Mouse (Mus musculus): Measurements from ENCODE around the gene Apobec1.
"Not testable (repeated sequence)": the region's sequence is repeated elsewhere in the genome, so short reads cannot be mapped to it uniquely, and the experiment has no call there.

The Apobec1 gene

DNA sequence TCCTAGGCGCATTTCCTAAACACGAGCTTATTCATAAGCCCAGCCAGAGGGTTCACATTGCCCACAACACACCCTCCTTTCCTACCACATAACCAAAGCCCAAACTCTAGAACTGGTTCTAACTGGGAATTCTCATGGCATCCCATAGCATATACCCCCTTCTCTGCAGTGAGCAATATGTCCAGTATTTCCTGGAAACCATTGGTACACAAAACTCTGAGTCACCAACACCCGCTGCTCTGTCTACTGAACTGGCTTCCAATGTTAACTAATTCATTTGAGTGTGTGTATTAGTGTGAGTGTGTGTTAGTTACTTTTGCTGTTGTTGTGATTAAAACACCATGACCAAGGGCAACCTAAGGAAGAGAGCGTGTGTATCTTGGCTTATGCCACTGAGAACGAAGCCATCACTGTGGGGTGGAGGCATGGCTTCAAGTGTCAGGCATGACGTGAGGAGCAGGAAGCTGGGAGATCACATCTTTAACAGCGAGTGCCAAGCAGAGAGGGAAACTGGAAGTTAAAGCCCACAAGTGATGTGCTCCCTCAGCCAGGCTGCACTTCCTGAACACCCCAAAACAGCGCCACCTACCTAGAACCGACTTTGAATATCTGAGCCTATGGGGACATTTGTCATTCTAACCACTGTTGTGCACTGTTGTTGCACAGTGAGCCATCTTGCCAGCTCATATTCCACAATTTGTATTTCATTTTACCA, 37.0 kb downstream of the Apobec1 start:
- intact Hi-C loops (cut with DNase I), result no loop called here

DNA sequence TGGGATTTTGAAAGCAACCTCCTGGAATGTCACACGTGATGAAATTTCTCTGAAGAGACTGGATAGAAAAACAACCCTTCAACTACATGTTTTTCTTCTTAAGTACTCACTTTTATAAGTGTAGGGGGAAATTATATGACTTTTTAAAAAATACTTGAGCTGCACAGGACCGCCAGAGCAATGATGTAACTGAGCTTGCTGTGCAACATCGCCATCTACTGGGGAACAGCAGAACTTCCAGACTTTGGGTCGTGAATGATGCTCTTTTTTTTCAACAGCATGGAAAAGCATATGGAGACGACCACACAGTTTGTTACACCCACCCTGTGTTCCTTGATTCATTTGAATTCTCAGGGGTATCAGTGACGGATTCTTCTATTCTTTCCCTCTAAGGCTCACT, 39.8 kb downstream of the Apobec1 start:
- intact Hi-C loops (cut with DNase I), result loop anchor here (5.0 kb wide), 2 partner anchors 35 to 65 kb away; partner anchors contain the start of gene Rimklb

DNA sequence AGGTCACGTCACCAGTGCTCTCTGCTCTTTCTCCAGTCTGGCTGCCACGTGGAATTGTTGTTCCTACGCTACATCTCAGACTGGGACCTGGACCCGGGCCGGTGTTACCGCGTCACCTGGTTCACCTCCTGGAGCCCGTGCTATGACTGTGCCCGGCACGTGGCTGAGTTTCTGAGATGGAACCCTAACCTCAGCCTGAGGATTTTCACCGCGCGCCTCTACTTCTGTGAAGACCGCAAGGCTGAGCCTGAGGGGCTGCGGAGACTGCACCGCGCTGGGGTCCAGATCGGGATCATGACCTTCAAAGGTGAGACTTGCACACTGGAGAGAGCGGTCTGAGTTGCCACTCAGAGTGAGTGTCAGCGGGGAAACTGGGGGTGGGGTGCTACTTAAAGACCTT, 41.2 kb downstream of the Apobec1 start:
- intact Hi-C loops (cut with DNase I), result loop anchor here (5.0 kb wide), 2 partner anchors 36 to 64 kb away; partner anchors contain the start of gene Rimklb

DNA sequence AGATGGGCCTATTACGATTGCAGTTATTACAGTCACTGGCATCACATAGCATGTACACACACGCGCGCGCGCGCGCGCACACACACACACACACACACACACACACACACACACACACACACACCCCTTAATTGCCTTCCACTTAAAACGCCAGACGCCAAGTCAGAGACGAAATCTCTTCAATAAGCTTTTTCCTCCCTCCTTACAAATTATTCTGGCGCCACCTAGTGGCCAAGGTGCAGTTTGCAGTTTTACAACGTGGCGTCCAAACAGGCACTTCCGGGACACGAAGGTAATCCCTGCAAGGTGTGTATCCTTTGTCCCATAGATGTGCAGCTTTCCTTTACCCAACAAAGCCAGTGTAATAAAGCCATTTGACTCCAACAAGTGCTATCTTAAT, 41.8 kb downstream of the Apobec1 start:
- intact Hi-C loops (cut with DNase I), result loop anchor here (5.0 kb wide), 2 partner anchors 37 to 63 kb away; partner anchors contain the start of gene Rimklb

DNA sequence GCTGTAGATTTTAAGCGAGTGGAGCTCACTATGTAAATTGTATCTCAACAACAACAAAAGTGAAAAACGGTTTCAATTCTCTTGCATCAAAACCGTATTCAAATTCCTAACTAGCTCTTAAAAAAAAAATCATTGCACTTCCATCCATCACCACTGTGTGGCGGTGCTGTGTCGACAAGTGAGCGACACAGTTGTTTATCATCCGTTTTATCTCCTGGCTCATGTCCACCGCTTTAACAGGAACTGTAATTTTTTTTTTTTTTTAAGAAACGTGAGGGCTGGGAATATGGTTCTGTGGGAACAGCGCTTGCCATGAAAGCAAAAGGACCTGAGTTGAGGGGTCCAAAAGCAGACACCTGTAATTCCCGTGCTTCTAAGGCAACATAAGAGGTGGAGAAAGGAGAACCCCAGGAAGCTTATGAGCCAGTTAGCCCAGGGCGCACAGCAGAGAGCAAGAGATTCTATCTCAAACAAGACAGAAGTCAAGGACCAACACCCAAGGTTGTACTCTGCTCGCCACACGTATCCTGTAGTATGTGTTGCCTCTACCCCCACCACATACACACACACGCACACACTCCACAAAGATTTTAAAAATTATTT, 45.2 kb downstream of the Apobec1 start:
- intact Hi-C loops (cut with DNase I), result no loop called here

DNA sequence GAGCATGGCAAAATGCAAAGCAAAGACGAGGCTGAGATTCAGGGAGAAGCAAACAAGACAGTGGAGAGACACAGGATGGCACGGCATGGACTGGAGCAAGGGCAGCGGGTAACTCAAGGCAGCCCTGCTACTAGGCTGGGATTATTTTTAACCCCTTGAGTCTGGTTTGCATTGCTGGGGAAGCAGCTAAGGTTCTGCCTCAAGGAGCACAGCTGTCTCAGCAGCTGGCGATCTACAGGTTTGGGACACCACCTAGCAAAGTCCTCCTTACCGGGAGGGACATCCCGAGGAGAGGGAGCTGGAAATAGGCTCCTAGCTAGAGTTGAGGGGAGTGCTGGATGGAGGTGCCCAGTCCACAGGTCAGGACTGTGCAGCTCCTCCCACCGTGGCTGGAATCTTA, 47.0 kb downstream of the Apobec1 start:
- intact Hi-C loops (cut with DNase I), result no loop called here

DNA sequence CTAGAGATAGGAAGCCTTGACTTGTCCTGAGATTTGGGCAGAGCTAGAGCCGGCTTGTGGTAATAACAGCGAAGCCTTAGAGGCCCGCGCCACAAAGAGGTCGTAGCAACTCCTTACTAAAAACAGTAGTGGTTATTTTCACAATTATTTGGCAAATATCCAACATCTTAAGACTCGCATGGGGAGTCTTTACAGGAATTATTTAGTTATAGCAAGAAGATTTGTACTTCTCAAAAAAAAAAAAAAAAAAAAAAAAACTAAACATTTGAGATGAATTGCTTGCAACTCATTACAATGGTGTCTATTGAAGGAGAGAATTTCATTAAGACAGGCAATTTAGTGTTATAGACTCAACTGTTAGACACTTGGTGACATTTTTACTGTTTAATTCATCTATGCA, 48.1 kb downstream of the Apobec1 start:
- intact Hi-C loops (cut with DNase I), result no loop called here

DNA sequence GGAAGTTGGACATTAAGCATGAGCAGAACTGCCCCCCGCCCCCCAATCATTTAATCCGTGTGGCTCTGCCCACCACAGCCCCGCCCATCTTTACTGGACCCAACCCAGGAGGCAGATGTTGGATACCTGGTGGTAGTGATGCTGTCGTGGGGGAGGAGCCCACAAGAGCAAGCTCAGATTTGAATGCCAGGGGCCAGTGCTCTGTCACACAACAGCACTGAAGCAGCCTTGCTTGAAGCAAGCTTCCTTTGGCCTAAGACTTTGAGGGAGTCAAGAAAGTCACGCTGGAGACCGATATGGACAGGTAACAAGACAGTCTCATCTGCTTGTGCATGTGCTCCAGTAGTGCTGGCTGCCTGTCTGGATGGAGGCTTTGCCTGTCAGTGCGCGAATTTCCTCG, 48.6 kb downstream of the Apobec1 start, which contains the start of gene Aicda:
Aicda (plus strand) TSS at position 196 of the 400 bp plus-strand sequence.
- intact Hi-C loops (cut with DNase I), result no loop called here

DNA sequence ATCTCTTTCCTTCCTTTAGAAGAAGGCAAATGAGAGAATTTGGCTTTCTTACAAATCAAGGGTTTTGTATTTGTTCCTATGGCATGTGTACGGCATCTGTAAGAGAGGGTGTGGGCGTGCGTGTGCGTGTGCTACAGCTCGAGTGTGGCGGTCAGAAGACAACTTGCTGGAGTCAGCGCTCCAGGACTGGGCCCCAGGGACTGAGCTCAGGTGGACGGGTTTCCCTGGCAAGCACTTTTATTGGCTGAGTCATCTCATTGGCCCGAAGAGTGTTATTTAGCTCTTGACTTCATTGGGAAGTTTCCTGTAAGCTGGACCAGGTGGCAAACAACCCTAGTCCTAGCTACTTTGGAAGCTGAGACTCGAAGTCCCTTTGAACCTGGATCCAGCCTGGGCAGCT, 56.3 kb downstream of the Apobec1 start:
- intact Hi-C loops (cut with DNase I), result no loop called here

DNA sequence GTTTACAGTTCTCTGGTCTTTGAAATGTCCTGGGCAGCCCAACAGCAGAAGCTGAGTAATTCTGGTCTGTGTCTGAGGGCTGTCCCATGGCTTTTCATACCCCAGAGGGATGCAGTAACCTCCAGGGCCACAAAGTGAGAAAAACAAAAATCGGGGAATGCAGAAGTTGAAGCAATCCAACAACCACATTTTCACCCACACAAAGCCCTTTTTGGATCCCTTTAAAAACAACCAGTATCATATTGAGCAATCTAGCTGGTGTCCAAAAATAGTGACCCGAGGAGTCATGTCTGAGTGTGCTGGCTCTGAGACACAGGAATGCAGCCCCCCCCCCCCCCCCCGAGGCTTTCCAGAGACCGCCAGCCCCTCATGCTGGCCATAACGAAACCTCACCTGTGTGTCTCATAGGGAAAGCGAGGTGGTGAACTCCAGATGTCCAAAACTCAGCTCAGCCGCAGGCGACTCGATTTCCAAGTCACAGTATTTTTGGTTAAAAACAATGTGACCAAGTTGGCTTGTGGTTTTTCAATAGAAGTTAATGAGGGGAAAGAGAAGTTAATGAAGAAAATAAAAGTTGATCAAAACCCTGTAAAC, 56.9 kb downstream of the Apobec1 start:
- intact Hi-C loops (cut with DNase I), result no loop called here

DNA sequence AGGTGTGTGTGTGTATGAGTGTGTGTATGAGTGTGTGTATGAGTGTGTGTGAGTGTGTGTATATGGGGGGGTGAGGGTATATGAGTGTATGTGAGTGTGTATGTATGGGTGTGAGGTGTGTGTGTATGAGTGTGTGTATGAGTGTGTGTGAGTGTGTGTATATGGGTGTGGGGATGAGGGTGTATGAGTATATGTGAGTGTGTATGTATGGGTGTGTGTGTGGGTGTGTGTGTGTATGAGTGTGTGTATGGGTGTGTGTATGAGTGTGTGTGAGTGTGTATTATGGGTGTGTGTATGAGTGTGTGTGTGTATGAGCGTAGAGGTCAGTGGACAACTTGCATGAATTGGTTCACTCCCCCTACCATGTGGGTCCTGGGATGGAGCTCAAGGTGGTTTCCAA, 57.6 kb downstream of the Apobec1 start:
- intact Hi-C loops (cut with DNase I), result no loop called here

DNA sequence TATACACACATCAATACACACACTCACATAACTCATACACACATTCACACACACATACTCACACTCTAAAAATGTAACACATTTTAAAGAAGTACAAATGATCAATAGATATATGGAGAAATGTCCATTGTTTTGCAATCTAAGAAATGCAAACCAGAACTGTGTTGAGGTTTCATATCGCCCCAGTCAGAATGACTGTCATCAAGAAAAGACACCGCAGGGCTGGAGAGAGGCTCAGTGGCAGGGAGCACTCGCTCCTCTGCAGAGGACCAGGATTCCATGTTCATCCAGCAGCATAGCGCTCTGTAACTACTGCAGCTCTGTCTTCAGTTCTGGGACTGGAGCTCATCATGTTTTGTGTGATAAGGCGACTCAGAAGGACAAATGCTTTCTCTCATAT, 58.7 kb downstream of the Apobec1 start:
- intact Hi-C loops (cut with DNase I), result no loop called here

DNA sequence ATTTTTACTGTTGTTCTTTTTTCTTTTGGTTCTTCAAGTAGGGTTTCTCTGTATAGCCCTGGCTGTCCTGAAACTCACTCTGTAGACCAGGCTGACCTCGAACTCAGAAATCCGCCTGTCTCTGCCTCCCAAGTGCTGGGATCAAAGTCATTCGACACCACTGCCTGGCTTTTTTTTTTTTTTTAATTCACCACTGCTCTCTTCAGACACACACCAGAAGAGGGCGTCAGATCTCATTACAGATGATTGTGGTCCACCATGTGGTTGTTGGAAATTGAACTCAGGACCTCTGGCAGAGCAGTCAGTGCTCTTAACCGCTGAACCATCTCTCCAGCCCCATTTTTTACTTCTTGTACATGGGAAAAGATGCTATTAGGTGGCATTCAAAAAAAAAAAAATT, 59.8 kb downstream of the Apobec1 start:
- intact Hi-C loops (cut with DNase I), result not testable (repeated sequence)

DNA sequence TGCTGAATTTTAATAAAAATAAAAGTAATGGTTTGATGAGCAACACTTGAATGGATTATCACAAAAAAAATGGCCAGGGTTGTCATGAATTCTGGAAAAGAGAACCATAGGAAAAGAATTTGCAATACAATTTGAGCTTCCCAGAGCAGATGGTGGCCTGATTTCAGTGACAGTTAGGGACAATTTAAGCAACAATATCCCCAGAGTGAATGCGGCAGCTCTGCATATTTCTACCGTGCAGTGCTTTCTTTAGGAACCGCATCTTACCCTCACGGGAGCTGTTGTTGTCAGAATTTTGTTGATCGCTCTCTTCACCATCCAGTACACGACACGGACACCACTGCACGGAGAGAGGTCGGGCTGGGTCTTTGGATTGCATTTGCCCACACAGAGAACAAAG, 62.7 kb downstream of the Apobec1 start:
- intact Hi-C loops (cut with DNase I), result no loop called here

DNA sequence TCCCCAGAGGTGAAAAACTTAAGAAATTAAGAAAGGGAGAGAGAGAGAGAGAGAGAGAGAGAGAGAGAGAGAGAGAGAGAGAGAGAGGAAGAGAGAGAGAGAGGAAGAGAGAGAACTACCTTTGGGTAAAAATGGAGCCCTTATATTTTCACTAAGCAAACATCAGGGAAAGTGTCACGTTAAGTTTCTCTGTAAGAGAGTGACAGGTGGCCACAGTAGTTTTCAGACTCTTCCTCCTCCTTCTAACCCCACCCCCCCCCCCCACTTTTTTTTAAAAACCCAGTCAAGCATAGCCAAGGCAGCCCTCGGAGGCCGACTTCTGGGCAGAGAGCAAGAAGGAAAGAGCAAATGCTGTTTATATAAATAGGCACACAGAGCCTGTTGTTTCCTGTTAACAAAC, 68.2 kb downstream of the Apobec1 start:
- intact Hi-C loops (cut with DNase I), result no loop called here

DNA sequence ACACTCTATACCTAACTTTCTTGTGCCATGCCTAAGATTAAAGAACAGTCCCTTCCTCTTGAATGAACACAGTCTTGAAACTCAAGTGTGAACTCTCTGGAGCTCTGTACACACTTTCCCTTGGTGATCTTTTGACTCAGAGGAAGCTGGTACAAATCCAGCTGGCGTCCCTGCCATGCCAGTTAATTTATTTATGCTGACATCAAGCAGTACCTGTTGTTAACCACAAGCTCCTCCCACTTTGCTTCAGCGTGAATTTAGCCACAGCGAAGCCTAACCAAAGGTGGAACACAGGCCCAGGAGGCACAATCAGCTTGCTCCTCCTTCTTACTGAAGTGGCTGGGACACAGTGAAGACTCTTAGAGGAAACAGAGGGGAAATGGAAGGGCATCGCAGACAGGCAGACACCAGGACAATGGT, 69.4 kb downstream of the Apobec1 start:
- intact Hi-C loops (cut with DNase I), result no loop called here

DNA sequence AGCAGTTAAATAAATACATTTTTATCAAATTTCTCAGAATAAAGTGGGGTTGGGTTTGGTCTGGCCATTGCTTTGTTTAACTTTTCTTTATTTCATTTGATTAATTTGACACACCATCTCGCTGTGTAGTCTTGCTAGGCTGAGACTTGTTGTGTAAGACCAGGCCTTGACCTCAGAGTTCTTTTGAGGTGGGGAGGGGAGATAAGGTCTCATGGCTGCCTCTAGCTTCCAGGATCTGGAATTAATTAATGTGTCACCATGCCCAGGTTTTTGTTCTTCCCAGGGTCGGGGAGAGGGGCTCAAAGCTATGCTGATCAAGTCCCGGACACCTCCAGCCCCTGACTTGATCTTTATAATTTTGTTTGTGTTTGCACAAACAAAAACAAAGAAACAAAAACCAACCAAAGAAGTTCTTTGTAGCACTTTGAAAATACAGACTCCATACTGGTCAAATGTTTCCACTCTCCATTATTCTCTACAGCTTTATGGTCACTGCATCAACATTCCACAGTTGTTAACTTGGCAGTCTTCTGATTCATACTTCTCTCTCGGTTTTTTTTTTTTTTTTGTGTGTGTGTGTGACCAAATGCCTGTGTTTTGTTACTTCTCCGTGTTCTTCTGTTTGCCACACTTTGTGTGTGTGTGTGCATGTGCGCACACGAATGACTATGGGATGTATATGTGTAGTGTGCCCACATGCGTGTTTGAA, 70.6 kb downstream of the Apobec1 start:
- intact Hi-C loops (cut with DNase I), result no loop called here

DNA sequence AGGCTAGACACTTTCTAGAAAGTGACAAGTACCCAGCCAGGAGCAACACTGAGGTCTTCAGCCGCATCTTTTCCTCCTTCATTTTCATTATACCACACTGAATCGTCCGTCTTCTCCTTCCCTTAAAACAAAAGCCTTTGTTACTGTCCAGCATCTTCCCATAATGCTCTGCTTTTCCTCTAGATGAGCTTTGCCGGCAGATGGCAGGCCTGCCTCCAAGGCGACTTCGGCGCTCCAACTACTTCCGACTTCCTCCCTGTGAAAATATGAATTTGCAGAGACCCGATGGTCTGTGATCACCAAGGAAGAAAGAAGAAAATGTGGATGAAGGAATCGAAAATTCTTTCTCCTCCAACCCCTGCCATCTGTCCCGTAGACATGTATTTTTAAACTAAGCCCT, 74.1 kb downstream of the Apobec1 start:
- intact Hi-C loops (cut with DNase I), result no loop called here
